Mouse (Mus musculus) kidney, adult 2 months (tissue): ENCODE results near the gene Klhl9.

Source experiments
- CTCF ChIP-seq: fragments of 200-500 bp; conservative IDR thresholded peaks from 2 replicates; pipeline ENCODE4 v1.5.1; 2011; ENCODE audit warnings: low read depth, mild to moderate bottlenecking, control low read depth, low read length, moderate library complexity, mixed read lengths; ENCODE audit not compliant: insufficient read depth, insufficient read length
- POLR2A ChIP-seq: fragments of 200-500 bp; IDR thresholded peaks from one replicate; pipeline ENCODE4 v1.6.1; 2011; ENCODE audit warnings: low read depth, low read length, control low read depth

GRCm38 (mm10) chr4:88693392-88693791 is 28.9 kb downstream of the Klhl9 start:
- TF ChIP-seq POLR2A = no peak
- TF ChIP-seq CTCF = no peak
